Mouse (Mus musculus) embryo, embryonic 11.5 days (tissue): Measurements from ENCODE around the gene Zfp646.
"Not testable (repeated sequence)": the region's sequence is repeated elsewhere in the genome, so short reads cannot be mapped to it uniquely, and the experiment has no call there.

Experiments
- DNase-seq: peaks from one replicate; pipeline ENCODE4 v3.0.0-alpha.2; 2012; ENCODE audit warnings: low read depth, low spot score

The Zfp646 gene

GRCm38 (mm10) chr7:127880431-127880830, 4.4 kb downstream of the Zfp646 start:
- no peak for DNase-seq

GRCm38 (mm10) chr7:127885951-127886350, 9.9 kb downstream of the Zfp646 start:
- DNase-seq = no peak

- no peak for DNase-seq
Measured at GRCm38 (mm10) chr7:127886551-127886950, 10.5 kb downstream of the Zfp646 start.

- DNase-seq = no peak
Measured at GRCm38 (mm10) chr7:127887191-127887590, 11.2 kb downstream of the Zfp646 start.

- no peak for DNase-seq
Measured at GRCm38 (mm10) chr7:127887781-127888180, 11.8 kb downstream of the Zfp646 start.

- no peak for DNase-seq
Measured at GRCm38 (mm10) chr7:127888821-127889220, 12.8 kb downstream of the Zfp646 start.

- DNase-seq = no peak
Measured at GRCm38 (mm10) chr7:127890798-127891197, 14.8 kb downstream of the Zfp646 start, which contains the start of gene Prss53. Gene Prss53, minus strand, starts transcription at chr7:127890970.

- no peak for DNase-seq
Measured at GRCm38 (mm10) chr7:127894480-127894879, 18.5 kb downstream of the Zfp646 start.

GRCm38 (mm10) chr7:127895442-127895841, 19.4 kb downstream of the Zfp646 start, which contains the start of the genes Gm21974 and Vkorc1:
Gene Gm21974, minus strand, starts transcription at chr7:127895454.
Gene Vkorc1, minus strand, starts transcription at chr7:127895617.
- DNase-seq = peak; percentile 92

- not testable (repeated sequence) for DNase-seq
Measured at GRCm38 (mm10) chr7:127895891-127896290, 19.9 kb downstream of the Zfp646 start.

GRCm38 (mm10) chr7:127896384-127896783, 20.4 kb downstream of the Zfp646 start:
- DNase-seq = no peak

- DNase-seq = no peak
Measured at GRCm38 (mm10) chr7:127897542-127897941, 21.5 kb downstream of the Zfp646 start.

GRCm38 (mm10) chr7:127898179-127898956, 22.3 kb downstream of the Zfp646 start:
- DNase-seq = no peak

- DNase-seq = no peak
Measured at GRCm38 (mm10) chr7:127899997-127900396, 24.0 kb downstream of the Zfp646 start.

- no peak for DNase-seq
Measured at GRCm38 (mm10) chr7:127901772-127902171, 25.8 kb downstream of the Zfp646 start.

GRCm38 (mm10) chr7:127903971-127904796, 28.2 kb downstream of the Zfp646 start, which contains the start of gene Bckdk:
Gene Bckdk, plus strand, starts transcription at chr7:127904082.
- peak; percentile 67 for DNase-seq

GRCm38 (mm10) chr7:127907939-127908338, 31.9 kb downstream of the Zfp646 start:
- DNase-seq = no peak

- DNase-seq = no peak
Measured at GRCm38 (mm10) chr7:127908656-127909055, 32.6 kb downstream of the Zfp646 start.

- peak; percentile 84 for DNase-seq
Measured at GRCm38 (mm10) chr7:127912190-127912871, 36.3 kb downstream of the Zfp646 start, which contains the start of gene Kat8. Gene Kat8, plus strand, starts transcription at chr7:127912516.

- no peak for DNase-seq
Measured at GRCm38 (mm10) chr7:127912938-127913337, 36.9 kb downstream of the Zfp646 start.

- no peak for DNase-seq
Measured at GRCm38 (mm10) chr7:127915293-127915692, 39.3 kb downstream of the Zfp646 start.

GRCm38 (mm10) chr7:127918203-127918602, 42.2 kb downstream of the Zfp646 start:
- no peak for DNase-seq
